Mouse (Mus musculus) limb, embryonic 11.5 days (tissue): Measurements from ENCODE around the gene Uvssa. TPM values are rescaled to one million over a fixed set of nuclear protein-coding genes. Genes with fewer than 3 reads are reported as not detected.
A peak's percentile ranks its signal among the peaks of the same experiment; 100 is the strongest.
"Not testable (repeated sequence)": the region's sequence is repeated elsewhere in the genome, so short reads cannot be mapped to it uniquely, and the experiment has no call there.

Experiments used
- ATAC-seq: fragments of 200-750 bp; cut with Nextera tagmentation; 2 replicates; pipeline ENCODE4 v1.8.0; 2017; ENCODE audit warnings: low read depth; ENCODE audit not compliant: insufficient number of reproducible peaks, low FRiP score, low TSS enrichment
- DNase-seq: peaks from one replicate; pipeline ENCODE4 v3.0.0-alpha.2; 2015; ENCODE audit warnings: low spot score
- H3K27ac ChIP-seq: fragments of 300-500 bp; sonication (generic); replicated peaks from 2 replicates; pipeline ENCODE4 v1.5.1; 2014; ENCODE audit warnings: low read depth, mild to moderate bottlenecking, low read length
- H3K27me3 ChIP-seq: fragments of 300-500 bp; sonication (generic); 2 replicates; pipeline ENCODE4 v1.6.1; 2014; ENCODE audit warnings: mild to moderate bottlenecking, low read length, mixed read lengths; ENCODE audit not compliant: control insufficient read depth, insufficient read depth
- H3K36me3 ChIP-seq: fragments of 300-500 bp; sonication (generic); 2 replicates; pipeline ENCODE4 v1.6.1; 2014; ENCODE audit warnings: mild to moderate bottlenecking, low read length, moderate library complexity, mixed read lengths; ENCODE audit not compliant: control insufficient read depth, insufficient read depth
- H3K4me1 ChIP-seq: fragments of 300-500 bp; sonication (generic); 2 replicates; pipeline ENCODE4 v1.6.1; 2014; ENCODE audit warnings: low read length, mixed read lengths; ENCODE audit not compliant: control insufficient read depth, insufficient read depth
- H3K4me2 ChIP-seq: fragments of 300-500 bp; sonication (generic); 2 replicates; pipeline ENCODE4 v1.6.1; 2014; ENCODE audit warnings: low read depth, mild to moderate bottlenecking, moderate library complexity; ENCODE audit not compliant: severe bottlenecking
- H3K4me3 ChIP-seq: fragments of 300-500 bp; sonication (generic); 2 replicates; pipeline ENCODE4 v1.5.1; 2014; ENCODE audit warnings: low read depth, low read length
- H3K9ac ChIP-seq: fragments of 300-500 bp; sonication (generic); 2 replicates; pipeline ENCODE4 v1.6.1; 2014; ENCODE audit warnings: mild to moderate bottlenecking, low read length
- H3K9me3 ChIP-seq: fragments of 300-500 bp; sonication (generic); 2 replicates; pipeline ENCODE4 v1.6.1; 2016; ENCODE audit warnings: low read length; ENCODE audit not compliant: control insufficient read depth
- WGBS: fragments of 180-500 bp; shearing (Covaris S2); extraction: QIAGEN DNeasy Blood & Tissue Kit; methylation state at CpG from one replicate; pipeline ENCODE4 v1.1.7; 2014; 5-methylcytosine and 5-hydroxymethylcytosine counted together
- polyA plus RNA-seq: library from polyadenylated mRNA; unstranded; fragments of >200 nt; fragmentation: Nextera tagmentation; extraction: Ambion mirVana; gene quantifications from 2 replicates; pipeline ENCODE4 v1.2.1, GENCODE M21; 2014

Uvssa gene
- polyA plus RNA-seq, result 8.1 and 8.6 TPM in 2 replicates

- H3K36me3 ChIP-seq, result peaks cover under 1% of the 10 kb centered on the region; the same call in 1 of the 2 replicates
Measured at GRCm38 (mm10) chr5:33378302-33378854, at the start of gene Uvssa. Gene Uvssa, plus strand, starts transcription at chr5:33378549.

DNA sequence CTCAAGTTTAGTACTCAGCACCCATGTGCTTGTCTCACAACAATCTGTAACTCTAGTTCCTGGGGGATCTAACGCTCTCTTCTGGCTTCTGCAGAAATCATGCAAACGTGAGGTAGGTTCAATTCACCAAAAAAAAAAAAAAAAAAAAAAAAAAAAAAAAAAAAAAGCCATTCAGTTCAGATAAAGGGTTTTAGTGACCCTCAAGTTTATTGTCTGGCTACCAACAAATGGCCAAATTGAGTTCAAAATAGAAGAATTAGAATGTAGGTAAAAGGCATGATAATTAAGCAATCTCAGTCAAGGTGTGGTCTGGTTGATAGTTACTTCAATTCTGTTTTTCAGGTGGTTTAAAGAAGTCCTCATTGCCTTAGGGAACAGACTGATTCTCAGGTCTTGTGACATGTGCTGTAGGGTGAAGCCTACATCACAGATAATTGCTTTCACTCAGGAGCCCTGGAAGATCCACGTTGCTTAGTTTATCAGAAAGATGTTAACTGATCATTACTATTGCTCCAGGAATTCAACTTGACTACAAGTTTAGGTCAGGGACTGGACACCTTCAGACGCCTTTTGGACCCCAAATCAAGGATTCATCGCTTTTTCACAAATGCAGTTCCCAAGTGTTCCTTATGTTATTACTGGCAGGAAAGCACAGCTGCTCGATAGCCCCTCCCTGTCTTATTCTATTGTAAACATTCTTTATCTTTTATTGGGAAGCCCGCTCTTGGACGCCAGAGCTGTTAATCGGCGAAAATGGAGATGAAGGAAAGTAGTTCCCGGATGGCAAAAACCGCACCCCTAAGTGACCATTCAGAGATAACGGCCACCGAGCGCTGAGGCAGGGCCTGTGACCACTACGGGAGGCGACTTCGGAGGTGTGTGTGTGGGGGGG lies 43.7 kb upstream of the Uvssa start:
- Histone ChIP-seq H3K9ac (peak overlapping the region; percentile 72), H3K4me2 (peak overlapping the region; percentile 59), H3K4me3 (peak overlapping the region; percentile 100), H3K36me3 (peaks cover 3% of the 10 kb centered on the region), H3K4me1 (peaks cover 9% of the 10 kb centered on the region), H3K9me3 (no peaks in the 10 kb centered on the region), H3K27me3 (no peaks in the 10 kb centered on the region), H3K27ac (0 out of 2 replicates have a peak overlapping the region, but pooled peaks have one; percentile 30)
- DNase-seq (no peak), ATAC-seq (no peak)
- WGBS, result 29% methylated on average over 18 of the region's 18 CpGs

More at GRCm38 (mm10) chr5:33378302-33378854, at the start of gene Uvssa:
- under 1% methylated on average over 46 of the region's 46 CpGs for whole genome bisulfite sequencing
- Histone ChIP-seq H3K27ac (peak within 1 kb of the TSS; percentile 92), H3K4me3 (peak within 1 kb of the TSS; percentile 59), H3K4me1 (peaks cover 9% of the 10 kb centered on the region; the same call in 1 of the 2 replicates), H3K9me3 (no peaks in the 10 kb centered on the region), H3K9ac (peak within 1 kb of the TSS; percentile 82), H3K27me3 (no peaks in the 10 kb centered on the region), H3K4me2 (peak within 1 kb of the TSS; percentile 86)
- peak; percentile 100 for DNase-seq
- peak; percentile 97 for ATAC-seq

DNA sequence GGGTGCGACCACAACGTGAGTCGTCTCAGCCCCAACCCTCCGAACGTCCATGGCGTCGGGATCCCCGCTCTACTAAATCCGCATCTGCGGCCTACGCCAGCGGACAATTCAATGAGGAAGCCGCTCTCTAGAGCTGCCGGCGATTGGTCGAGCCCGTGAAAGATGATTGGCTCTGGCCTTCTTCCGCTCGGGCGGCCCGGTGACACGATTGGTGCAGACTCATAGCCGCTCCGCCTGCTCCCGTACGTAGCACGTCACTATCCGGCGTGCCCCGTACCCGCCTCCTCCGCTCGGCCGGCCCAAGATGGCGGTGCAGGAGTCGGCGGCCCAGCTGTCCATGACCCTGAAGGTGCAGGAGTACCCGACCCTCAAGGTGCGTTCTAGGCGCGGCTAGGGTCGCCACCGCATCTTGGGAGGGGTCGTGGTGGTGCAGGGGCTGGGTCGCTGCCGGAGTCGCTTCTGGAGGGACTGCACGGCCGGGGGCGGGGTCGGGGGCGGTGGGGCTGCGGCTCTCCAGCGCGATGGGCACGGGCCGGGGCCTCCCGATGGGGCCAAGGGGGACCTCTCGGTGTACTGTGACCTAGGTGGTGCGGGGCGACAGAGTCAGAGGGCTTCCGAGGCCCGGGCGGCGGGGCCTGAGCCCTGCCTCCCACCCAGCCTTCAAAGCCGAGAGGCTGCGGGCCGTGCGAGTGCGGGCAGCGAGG lies 42.9 kb upstream of the Uvssa start, which contains the start of gene Maea:
TSS of gene Maea (plus strand) at position 237 of the 704 bp plus-strand sequence.
- Histone ChIP-seq H3K4me1 (peaks cover 9% of the 10 kb centered on the region), H3K27me3 (no peaks in the 10 kb centered on the region), H3K36me3 (peaks cover 3% of the 10 kb centered on the region), H3K4me3 (peak within 1 kb of the TSS; percentile 100), H3K4me2 (peak within 1 kb of the TSS; percentile 79), H3K9ac (peak within 1 kb of the TSS; percentile 95), H3K27ac (peak within 1 kb of the TSS; percentile 52; the same call in 1 of the 2 replicates), H3K9me3 (no peaks in the 10 kb centered on the region)
- ATAC-seq (peak; percentile 99), DNase-seq (peak; percentile 96)
- WGBS, result under 1% methylated on average over 70 of the region's 71 CpGs

DNA sequence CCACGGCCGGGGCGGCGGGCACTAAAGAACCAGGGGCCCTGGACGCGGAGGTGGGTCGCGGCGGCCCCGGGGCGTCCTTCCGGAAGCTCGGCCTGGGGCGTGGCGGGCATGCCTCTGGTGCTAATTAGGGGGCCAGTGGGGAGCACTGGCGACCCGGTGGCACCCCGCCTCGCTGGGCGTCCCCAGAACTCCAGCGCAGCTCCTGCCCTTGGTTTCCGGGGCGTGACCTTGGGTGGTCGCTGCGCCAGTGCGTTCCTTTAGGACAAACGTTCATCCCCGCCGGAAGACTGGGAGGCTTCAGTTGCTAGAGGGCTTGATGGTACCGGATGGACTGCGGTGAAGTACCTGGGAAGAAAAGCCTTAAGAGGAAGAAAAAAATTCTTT lies 42.4 kb upstream of the Uvssa start:
- peak overlapping the region; percentile 100 for H3K4me3 ChIP-seq
- H3K4me2 ChIP-seq, result peak overlapping the region; percentile 79
- H3K9ac ChIP-seq, result peak overlapping the region; percentile 95
- H3K36me3 ChIP-seq, result peaks cover 3% of the 10 kb centered on the region
- no peaks in the 10 kb centered on the region for H3K27me3 ChIP-seq
- H3K9me3 ChIP-seq, result no peaks in the 10 kb centered on the region
- WGBS, result under 1% methylated on average over 31 of the region's 31 CpGs
- peaks cover 9% of the 10 kb centered on the region for H3K4me1 ChIP-seq
- peak overlapping the region; percentile 52; the same call in 1 of the 2 replicates for H3K27ac ChIP-seq
- no peak for ATAC-seq
- DNase-seq, result no peak

DNA sequence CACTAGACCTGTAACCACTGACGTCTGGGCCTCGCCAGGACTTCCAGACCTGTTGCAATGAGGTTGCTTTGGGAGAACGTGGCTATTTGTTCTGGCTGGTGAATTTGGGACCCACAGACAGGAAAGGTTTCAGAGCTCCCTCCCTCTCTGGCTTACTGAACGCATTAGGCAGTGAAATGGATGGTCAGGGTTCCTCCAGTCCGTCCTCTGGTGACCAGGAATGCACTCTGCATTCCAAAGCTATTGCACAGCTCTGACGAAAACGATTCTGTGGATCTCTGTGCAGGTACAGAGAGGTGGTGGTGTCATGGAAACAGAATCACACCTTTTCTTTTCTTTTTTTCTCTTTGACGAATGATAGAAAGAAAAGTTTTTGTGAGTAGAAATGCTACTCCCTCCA lies 41.1 kb upstream of the Uvssa start:
- Histone ChIP-seq H3K4me3 (no peak overlapping the region), H3K4me2 (0 out of 2 replicates have a peak overlapping the region, but pooled peaks have one; percentile 10), H3K9me3 (no peaks in the 10 kb centered on the region), H3K4me1 (peaks cover 9% of the 10 kb centered on the region), H3K27ac (no peak overlapping the region), H3K9ac (no peak overlapping the region), H3K27me3 (no peaks in the 10 kb centered on the region), H3K36me3 (peaks cover 5% of the 10 kb centered on the region)
- no peak for ATAC-seq
- WGBS, result 80% methylated on average over 8 of the region's 8 CpGs
- no peak for DNase-seq

- Histone ChIP-seq H3K4me2 (no peak overlapping the region), H3K9me3 (no peaks in the 10 kb centered on the region), H3K4me3 (no peak overlapping the region), H3K36me3 (peaks cover 9% of the 10 kb centered on the region), H3K4me1 (peaks cover 9% of the 10 kb centered on the region), H3K27ac (no peak overlapping the region), H3K27me3 (no peaks in the 10 kb centered on the region), H3K9ac (no peak overlapping the region)
- ATAC-seq, result no peak
- 69% methylated on average over 6 of the region's 6 CpGs for WGBS
- DNase-seq, result no peak
Measured at GRCm38 (mm10) chr5:33341165-33341564, 37.2 kb upstream of the Uvssa start.

GRCm38 (mm10) chr5:33342248-33342647 lies 36.1 kb upstream of the Uvssa start:
- WGBS, result 73% methylated on average over 3 of the region's 3 CpGs

GRCm38 (mm10) chr5:33342821-33343220 lies 35.5 kb upstream of the Uvssa start:
- Histone ChIP-seq H3K4me2 (no peak overlapping the region), H3K27ac (no peak overlapping the region), H3K9me3 (no peaks in the 10 kb centered on the region), H3K4me1 (no peaks in the 10 kb centered on the region), H3K27me3 (no peaks in the 10 kb centered on the region), H3K9ac (no peak overlapping the region), H3K4me3 (no peak overlapping the region), H3K36me3 (peaks cover 9% of the 10 kb centered on the region)
- no peak for DNase-seq
- ATAC-seq, result no peak

More at GRCm38 (mm10) chr5:33342248-33342647, 36.1 kb upstream of the Uvssa start:
- not testable (repeated sequence) for H3K4me2 ChIP-seq, DNase-seq, H3K9me3 ChIP-seq, H3K27me3 ChIP-seq, H3K4me3 ChIP-seq, H3K9ac ChIP-seq, ATAC-seq, H3K36me3 ChIP-seq, H3K4me1 ChIP-seq, H3K27ac ChIP-seq
